8 mouse cellular contexts compared by ENCODE assay signal in the genomic region with DNA sequence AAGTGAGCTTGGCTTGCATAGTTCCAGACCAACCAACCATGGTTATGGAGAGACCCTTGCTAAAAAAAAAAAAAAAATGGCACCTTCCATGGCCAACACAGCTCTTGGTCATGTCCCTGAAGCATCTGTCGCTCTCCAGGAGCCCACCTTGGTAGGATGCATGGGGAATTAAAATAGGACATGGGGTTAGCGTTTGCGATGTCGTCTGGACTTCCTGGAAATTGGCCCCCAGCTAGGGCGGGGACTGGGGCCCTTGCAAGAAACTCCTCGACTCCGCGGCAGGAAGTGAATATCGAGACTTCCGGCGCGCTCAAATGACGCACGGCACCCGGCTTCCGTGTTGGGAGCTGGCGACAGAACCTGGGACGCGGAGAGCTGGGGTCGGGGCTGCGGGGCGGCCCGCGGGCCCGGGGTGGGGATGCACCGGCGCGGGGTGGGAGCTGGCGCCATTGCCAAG. TPM values are rescaled to one million over a fixed set of nuclear protein-coding genes. Genes with fewer than 3 reads are reported as not detected.
DNase-seq lines count a peak whose midpoint lies in the region; ATAC-seq and TF ChIP-seq lines count a peak whose summit lies in the region.

Snf8 (plus strand) TSS at position 290 of the 457 bp plus-strand sequence.

- peaks cover 2% of the 10 kb centered on the region; the same call in 1 of the 2 replicates for H3K36me3 ChIP-seq in ES-E14 (ENCODE audit: control insufficient read depth, insufficient read depth, low read length, poor library complexity, severe bottlenecking)
- H3K36me3 ChIP-seq in forebrain, embryonic 16.5 days (ENCODE audit: control insufficient read depth, insufficient read depth) = 0 out of 2 replicates have a peak, but pooled peaks cover 6% of the 10 kb centered on the region
- H3K36me3 ChIP-seq in lung, embryonic 14.5 days (ENCODE audit: insufficient read depth) = peaks cover 11% of the 10 kb centered on the region; the same call in 1 of the 2 replicates
- peaks cover 6% of the 10 kb centered on the region for H3K36me3 ChIP-seq in thymus, adult 2 months (ENCODE audit: control insufficient read depth, insufficient read depth, low read length)

- in situ Hi-C loops in ES-E14 (cut with MboI; ENCODE audit: low sequenced_read_pairs in 2 of 2, unreplicated experiment in 2 of 2) = no loop called here

- DNase-seq in ES-E14 (ENCODE audit: low read depth, low spot score) = peak; percentile 93
- DNase-seq in cerebellum, adult 11-12 months = peak; percentile 91
- DNase-seq in heart, postnatal 36 days = peak; percentile 95 to 97
- peak; percentile 92 to 97 for DNase-seq in layer of hippocampus, adult 2 months (ENCODE audit: low spot score in 2 of 2)
- DNase-seq in lung, embryonic 14.5 days = peak; percentile 98
- peak; percentile 94 for DNase-seq in thymus, adult 2 months

- 0% methylated on average over 29 of the region's 29 CpGs for WGBS in forebrain, embryonic 16.5 days
- whole genome bisulfite sequencing in lung, embryonic 14.5 days = under 1% methylated on average over 29 of the region's 29 CpGs
- WGBS in olfactory bulb, adult 2 months = under 1% methylated on average over 29 of the region's 29 CpGs
- WGBS in thymus, adult 2 months = 2% methylated on average over 29 of the region's 29 CpGs

- H3K27ac ChIP-seq in ES-E14 (ENCODE audit: insufficient read depth, low read depth, low read length, poor library complexity, severe bottlenecking) = no peak within 1 kb of the TSS; the same call in 1 of the 2 replicates
- H3K27ac ChIP-seq in forebrain, embryonic 16.5 days (ENCODE audit: low read length) = no peak within 1 kb of the TSS
- H3K27ac ChIP-seq in layer of hippocampus, adult 2 months = peak within 1 kb of the TSS; percentile 83
- peak within 1 kb of the TSS; percentile 16; the same call in 1 of the 2 replicates for H3K27ac ChIP-seq in lung, embryonic 14.5 days (ENCODE audit: low read depth)
- H3K27ac ChIP-seq in olfactory bulb, adult 2 months (ENCODE audit: insufficient read depth, low read depth, low read length) = no peak within 1 kb of the TSS
- H3K27ac ChIP-seq in thymus, adult 2 months (ENCODE audit: control insufficient read depth, insufficient read depth, low read length) = no peak within 1 kb of the TSS; the same call in 1 of the 2 replicates

- TF ChIP-seq POLR2A in olfactory bulb, adult 2 months (IDR thresholded peaks at IDR 0.05; ENCODE audit: insufficient read depth, low read depth, low read length) = peak; percentile 58
- TF ChIP-seq POLR2A in thymus, adult 2 months (IDR thresholded peaks at IDR 0.05; ENCODE audit: control insufficient read depth, extremely low read depth, insufficient read depth, low read length, poor library complexity) = peak; percentile 38; the same call in 1 of the 2 replicates

- H3K9me3 ChIP-seq in ES-E14 (ENCODE audit: control insufficient read depth, insufficient read depth, low read depth, low read length) = no peaks in the 10 kb centered on the region
- H3K9me3 ChIP-seq in forebrain, embryonic 16.5 days (ENCODE audit: control insufficient read depth, low read length) = no peaks in the 10 kb centered on the region
- H3K9me3 ChIP-seq in lung, embryonic 14.5 days (ENCODE audit: low read depth, low read length) = no peaks in the 10 kb centered on the region

- ATAC-seq in forebrain, embryonic 16.5 days = peak; percentile 88
- ATAC-seq in lung, embryonic 14.5 days (ENCODE audit: insufficient read depth) = peak; percentile 73

- H3K27me3 ChIP-seq in forebrain, embryonic 16.5 days (replicated peaks; ENCODE audit: control insufficient read depth, insufficient read depth, low read length) = no peaks in the 10 kb centered on the region; the same call in 1 of the 2 replicates
- no peaks in the 10 kb centered on the region for H3K27me3 ChIP-seq in lung, embryonic 14.5 days (ENCODE audit: insufficient read depth, low read length)
- no peaks in the 10 kb centered on the region for H3K27me3 ChIP-seq in thymus, adult 2 months (ENCODE audit: control insufficient read depth, insufficient read depth, low read length)

- peak within 1 kb of the TSS; percentile 86 for H3K9ac ChIP-seq in ES-E14 (ENCODE audit: insufficient read depth, low read depth, low read length, poor library complexity, severe bottlenecking)
- peak within 1 kb of the TSS; percentile 71 for H3K9ac ChIP-seq in forebrain, embryonic 16.5 days (replicated peaks; ENCODE audit: low read depth, low read length)
- peak within 1 kb of the TSS; percentile 74 for H3K9ac ChIP-seq in lung, embryonic 14.5 days

- intact Hi-C loops in heart, postnatal 36 days (cut with DNase I) = loop anchor here (2.0 to 5.0 kb wide), 3 partner anchors 26 to 43 kb away; partner anchors contain the start of genes Atp5g1 and Ube2z

- peaks cover 0 to 2% of the 10 kb centered on the region in 2 experiments; a peak in 1 of 4 replicates for H3K4me1 ChIP-seq in ES-E14 (ENCODE audit: control insufficient read depth in 2 of 2, insufficient read depth in 2 of 2, low read length in 2 of 2, poor library complexity in 1 of 2)
- H3K4me1 ChIP-seq in forebrain, embryonic 16.5 days (replicated peaks; ENCODE audit: control insufficient read depth, insufficient read depth, low read length) = peaks cover 19% of the 10 kb centered on the region
- peaks cover 6% of the 10 kb centered on the region; the same call in 1 of the 2 replicates for H3K4me1 ChIP-seq in lung, embryonic 14.5 days (ENCODE audit: insufficient read depth)
- H3K4me1 ChIP-seq in olfactory bulb, adult 2 months (ENCODE audit: control insufficient read depth, insufficient read depth, low read length) = peaks cover 9% of the 10 kb centered on the region
- peaks cover 8% of the 10 kb centered on the region for H3K4me1 ChIP-seq in thymus, adult 2 months (replicated peaks; ENCODE audit: control insufficient read depth, insufficient read depth, low read length)

- peak within 1 kb of the TSS; percentile 87 to 93 for H3K4me3 ChIP-seq in ES-E14 (ENCODE audit: insufficient read depth in 1 of 2, low read depth in 1 of 2, low read length in 2 of 2, poor library complexity in 1 of 2, severe bottlenecking in 1 of 2)
- H3K4me3 ChIP-seq in forebrain, embryonic 16.5 days (replicated peaks; ENCODE audit: low read length) = peak within 1 kb of the TSS; percentile 68
- peak within 1 kb of the TSS; percentile 95 for H3K4me3 ChIP-seq in layer of hippocampus, adult 2 months
- H3K4me3 ChIP-seq in lung, embryonic 14.5 days (ENCODE audit: low read depth, low read length) = peak within 1 kb of the TSS; percentile 89
- H3K4me3 ChIP-seq in olfactory bulb, adult 2 months (ENCODE audit: insufficient read depth, low read depth, low read length) = peak within 1 kb of the TSS; percentile 76
- H3K4me3 ChIP-seq in thymus, adult 2 months (ENCODE audit: control insufficient read depth, insufficient read depth, low read length) = peak within 1 kb of the TSS; percentile 74

- peak within 1 kb of the TSS; percentile 91 for H3K4me2 ChIP-seq in forebrain, embryonic 16.5 days (ENCODE audit: low read length)
- peak within 1 kb of the TSS; percentile 94 for H3K4me2 ChIP-seq in lung, embryonic 14.5 days

- TF ChIP-seq CTCF in layer of hippocampus, adult 2 months (conservative IDR thresholded peaks at IDR 0.05) = no peak
- TF ChIP-seq CTCF in lung, embryonic 14.5 days (IDR thresholded peaks at IDR 0.05; ENCODE audit: low read depth) = no peak
- no peak for TF ChIP-seq CTCF in olfactory bulb, adult 2 months (IDR thresholded peaks at IDR 0.05; ENCODE audit: insufficient read depth, low read depth, low read length)
- TF ChIP-seq CTCF in thymus, adult 2 months (IDR thresholded peaks at IDR 0.05; ENCODE audit: borderline replicate concordance, control insufficient read depth, extremely low read depth, insufficient read depth, low read length, poor library complexity) = 0 out of 2 replicates have a peak, but pooled peaks have one; percentile 27

TF ChIP-seq in ES-E14, 5 proteins besides CTCF, POLR2A, EP300 and RAD21:
- TF ChIP-seq HCFC1 (IDR thresholded peaks at IDR 0.05; ENCODE audit: borderline replicate concordance, insufficient read depth, low read length) (peak; percentile 76; the same call in 1 of the 2 replicates), ZNF384 (IDR thresholded peaks at IDR 0.05; ENCODE audit: low read depth, low read length) (peak; percentile 92), MAFK (IDR thresholded peaks at IDR 0.05; ENCODE audit: insufficient read depth, low read depth, low read length) (no peak)

RNA-seq across cellular contexts. Expression of gene Snf8, which starts in this region (rescaled TPM):
- 51.5 and 79.4 TPM in 2 replicates for total RNA-seq in ES-E14 (2012; rRNA removed)
- 113 and 129 TPM in 2 replicates for polyA plus RNA-seq in forebrain, embryonic 16.5 days (2015; fragmentation: Nextera tagmentation; extraction: Ambion mirVana)
- 10 to 100 TPM; 44.1 to 46.2 TPM for total RNA-seq in heart, postnatal 36 days (2021)
- total RNA-seq in layer of hippocampus, adult 2 months (2021) = 10 to 100 TPM; 92.8 to 96.8 TPM
- polyA plus RNA-seq in lung, embryonic 14.5 days (2014; fragmentation: Nextera tagmentation; extraction: Ambion mirVana) = 37.2 and 37.6 TPM in 2 replicates
- not detected in 2 replicates for polyA plus RNA-seq in olfactory bulb, adult 2 months (2012; ENCODE audit: insufficient read depth, insufficient read length, low replicate concordance, missing spikeins)
- 28.7 and 30.3 TPM in 2 replicates for polyA plus RNA-seq in thymus, adult 2 months (2012; rRNA removed)

Comparison
In these comparisons a context has a peak if more than half of its experiments do, and no peak if none do; other contexts are left out.
1. RNA of gene Snf8 (polyA plus RNA-seq): 113 to 129 TPM in forebrain, embryonic 16.5 days, 37.2 to 37.6 TPM in lung, embryonic 14.5 days and 28.7 to 30.3 TPM in thymus, adult 2 months; not detected in olfactory bulb, adult 2 months; every median in the first group is over 10 times any median in the second.
2. H3K27ac ChIP-seq: peak in layer of hippocampus, adult 2 months (single experiment) and lung, embryonic 14.5 days (single experiment); none in ES-E14 (single experiment), forebrain, embryonic 16.5 days (single experiment), olfactory bulb, adult 2 months (single experiment) and thymus, adult 2 months (single experiment).
3. Peak in every context shown above with its lines, with median percentiles within 50 percentile points of each other: DNase-seq, H3K4me3 ChIP-seq and H3K9ac ChIP-seq.